Mouse (Mus musculus): Measurements from ENCODE around the gene Klhl21.

The Klhl21 gene

DNA sequence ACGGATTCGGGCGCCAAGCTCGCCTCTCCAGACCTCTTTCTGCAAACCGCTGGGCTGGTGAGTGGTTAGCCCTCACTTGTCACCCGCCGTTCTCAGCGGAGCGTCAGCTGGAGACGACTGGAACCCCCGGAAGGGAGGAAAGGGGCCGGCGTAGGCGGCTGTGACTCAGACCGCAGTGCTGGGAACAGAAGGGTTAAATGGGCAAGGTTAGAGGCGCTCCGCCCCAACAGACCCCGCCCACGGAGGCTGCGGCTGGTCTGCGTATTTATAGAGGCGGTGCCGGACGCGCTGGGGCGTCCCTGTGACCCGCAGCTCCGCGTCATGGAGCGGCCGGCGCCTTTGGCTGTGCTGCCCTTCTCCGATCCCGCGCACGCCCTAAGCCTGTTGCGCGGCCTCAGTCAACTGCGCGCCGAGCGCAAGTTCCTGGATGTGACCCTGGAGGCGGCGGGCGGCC is at the start of gene Klhl21:
TSS of gene Klhl21 (plus strand) at position 182 of the 454 bp plus-strand sequence.
- DNase-seq = peak; percentile 79

DNA sequence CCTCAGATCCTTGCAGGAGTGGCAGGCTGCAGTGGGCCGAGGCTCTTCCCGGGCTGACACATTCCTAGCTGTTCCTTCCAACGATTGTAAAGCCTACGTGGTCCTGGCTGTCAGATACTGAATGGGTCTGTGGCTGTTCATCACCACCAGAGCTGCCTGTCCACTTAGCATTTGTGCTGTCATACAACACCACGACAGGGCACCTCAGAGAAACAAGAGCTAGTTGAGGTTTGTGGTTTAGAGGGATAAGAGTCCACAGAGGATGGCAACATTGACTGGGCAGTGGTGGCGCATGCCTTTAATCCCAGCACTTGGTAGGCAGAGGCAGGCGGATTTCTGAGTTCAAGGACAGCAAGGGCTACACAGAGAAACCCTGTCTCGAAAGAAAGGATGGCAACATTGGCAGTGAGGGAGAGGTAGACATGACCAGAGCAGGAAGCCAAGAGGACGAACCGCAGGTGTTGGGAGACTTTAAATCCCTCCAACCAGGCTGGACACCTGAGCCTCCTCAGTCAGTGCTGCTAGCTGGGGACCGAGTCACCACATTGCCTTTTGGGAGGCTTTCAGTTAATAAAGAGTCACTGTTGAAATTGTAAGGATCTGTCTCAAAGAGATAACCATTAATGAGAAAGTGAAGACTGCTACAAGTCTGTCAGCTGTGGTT is 48.6 kb upstream of the Klhl21 start:
- DNase-seq = no peak

DNA sequence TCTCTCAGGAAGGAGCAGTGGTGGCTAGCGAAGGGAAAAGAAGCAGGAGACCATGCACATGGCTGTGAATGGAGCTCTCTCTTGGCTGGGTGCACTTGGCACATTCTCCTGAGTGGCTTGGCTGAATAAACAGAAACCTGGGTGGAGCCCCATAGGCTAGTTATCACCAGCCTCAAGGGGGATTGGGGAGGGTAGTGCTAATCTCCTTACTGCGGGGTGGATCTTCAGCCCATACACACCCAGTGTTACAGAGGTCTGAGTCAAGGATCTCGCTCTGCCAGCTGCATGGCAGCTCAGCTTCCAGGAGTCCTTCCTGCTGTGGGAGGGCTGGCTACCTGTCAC is 48.1 kb upstream of the Klhl21 start:
- DNase-seq = no peak

DNA sequence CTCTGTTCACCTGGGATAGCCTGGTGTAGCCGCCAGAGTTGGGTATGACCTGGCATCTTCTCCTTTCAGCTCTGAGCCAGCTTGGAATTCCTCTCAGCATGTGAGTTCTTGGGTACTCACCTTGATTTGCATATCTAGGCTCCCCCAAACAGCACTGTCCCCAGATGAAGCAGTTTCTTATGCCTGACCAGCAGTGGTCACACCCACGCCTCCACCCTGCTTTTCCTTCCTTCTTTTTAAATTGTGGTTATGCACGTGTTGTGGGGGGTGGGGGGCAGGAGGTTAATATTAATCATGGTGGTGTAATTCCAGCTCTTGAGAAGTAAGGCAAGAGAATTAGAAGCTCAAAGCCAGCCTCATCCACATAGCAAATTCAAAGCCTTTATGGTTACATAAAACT is 45.8 kb upstream of the Klhl21 start:
- no peak for DNase-seq

DNA sequence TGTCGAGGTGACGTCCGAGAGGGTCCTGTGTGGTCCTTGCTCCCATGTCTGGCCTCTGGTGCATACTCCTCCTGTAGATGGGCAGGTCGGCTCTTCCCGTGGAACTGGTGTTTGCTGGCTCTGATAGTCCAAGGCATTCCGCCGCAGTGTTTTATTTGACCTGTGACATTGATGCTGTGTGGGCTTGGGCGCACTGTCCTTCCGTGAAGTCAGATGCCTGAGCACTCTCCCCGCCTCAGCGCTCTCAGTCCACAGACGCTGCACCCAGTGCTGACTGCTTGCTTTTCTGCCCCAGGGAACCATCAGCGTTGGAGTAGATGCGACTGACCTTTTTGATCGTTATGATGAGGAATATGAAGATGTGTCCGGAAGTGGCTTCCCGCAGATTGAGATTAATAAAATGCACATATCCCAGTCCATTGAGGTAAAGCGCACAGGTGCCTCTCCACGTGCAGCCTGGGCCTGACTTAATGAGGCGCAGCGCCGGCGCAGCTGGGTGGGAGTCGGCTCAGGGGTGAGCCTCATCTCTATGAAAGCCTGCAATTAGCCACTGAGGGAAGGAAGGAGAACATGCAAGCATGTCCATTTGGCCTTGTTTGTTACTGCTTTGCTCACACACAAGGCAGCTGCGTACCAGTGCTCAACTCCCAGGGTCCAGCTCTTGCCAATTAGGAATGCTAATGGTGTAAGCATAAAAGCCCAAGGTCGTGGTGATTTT is 40.2 kb upstream of the Klhl21 start:
- DNase-seq = no peak

DNA sequence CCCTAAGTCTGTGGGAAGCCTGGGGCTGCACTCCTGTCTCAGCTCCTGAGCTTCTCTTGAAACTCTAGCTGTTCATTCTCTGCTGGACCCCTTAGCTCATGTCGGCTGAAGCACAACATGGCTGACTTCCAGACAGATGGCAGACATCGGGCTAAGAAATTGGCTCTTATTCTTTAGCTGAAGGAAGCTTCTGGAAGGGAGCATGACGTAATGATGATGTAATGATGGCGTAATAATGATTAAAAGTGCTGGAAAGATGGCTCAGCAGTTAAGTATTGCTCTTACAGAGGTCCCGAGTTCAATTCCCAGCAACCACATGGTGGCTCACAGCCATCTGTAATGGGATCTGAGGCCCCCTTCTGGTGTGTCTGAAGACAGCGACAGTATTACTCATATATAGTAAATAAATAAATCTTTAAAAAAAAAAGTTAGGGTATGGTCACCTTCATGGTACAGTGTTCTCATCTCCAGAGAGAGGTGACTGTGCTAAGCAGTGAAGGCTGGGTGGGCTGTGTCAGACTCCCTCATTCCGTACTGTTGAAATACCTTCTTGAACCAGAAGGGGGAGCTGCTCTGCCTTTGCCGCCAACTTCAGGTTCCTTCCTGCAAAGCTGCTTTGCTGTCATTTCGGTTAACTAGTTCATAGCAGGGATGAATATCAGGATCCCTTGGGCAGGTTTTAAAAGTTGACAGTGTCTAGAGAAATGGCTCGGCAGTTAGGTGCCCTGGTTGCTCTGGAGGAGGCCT is 36.2 kb upstream of the Klhl21 start:
- peak; percentile 49 for DNase-seq

DNA sequence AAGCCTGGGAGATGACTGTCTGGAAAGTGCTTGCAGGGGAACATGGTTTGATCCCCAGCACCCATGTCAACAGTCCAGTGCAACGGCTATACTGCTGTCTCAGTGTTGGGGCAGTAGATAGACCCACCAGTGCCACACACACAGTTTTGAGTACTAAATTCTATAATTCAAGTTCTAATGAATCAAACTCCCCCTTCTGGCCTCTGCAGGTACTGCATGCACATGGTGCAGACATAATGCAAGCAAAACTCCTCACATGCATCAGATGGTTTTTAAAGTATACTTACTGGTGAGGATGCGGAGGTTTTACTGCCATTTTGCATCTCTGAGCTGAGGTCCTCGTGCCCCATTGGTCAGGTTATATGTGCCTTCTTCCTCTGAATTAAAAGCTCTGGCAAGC is 33.2 kb upstream of the Klhl21 start:
- DNase-seq = peak; percentile 72

DNA sequence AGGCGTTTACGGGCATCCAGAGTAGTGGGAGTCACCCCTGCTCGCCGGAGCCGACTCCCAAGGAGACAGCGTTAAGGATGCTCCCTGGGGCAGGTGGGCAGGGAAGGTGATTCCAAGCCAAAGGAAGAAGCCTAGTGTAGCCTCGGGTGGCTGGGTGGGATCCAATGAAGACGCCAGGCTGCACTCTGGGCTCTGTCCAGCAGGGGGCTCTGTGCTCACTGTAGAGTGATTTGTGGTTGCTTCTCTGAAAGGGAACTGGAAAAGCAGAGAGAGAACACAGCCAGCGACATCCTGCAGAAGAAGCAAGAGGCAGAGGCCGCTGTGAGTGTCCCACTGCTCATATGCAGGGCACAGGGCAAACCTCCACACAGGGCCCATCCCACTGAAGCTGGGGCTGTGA is 30.9 kb upstream of the Klhl21 start:
- DNase-seq = peak; percentile 97

DNA sequence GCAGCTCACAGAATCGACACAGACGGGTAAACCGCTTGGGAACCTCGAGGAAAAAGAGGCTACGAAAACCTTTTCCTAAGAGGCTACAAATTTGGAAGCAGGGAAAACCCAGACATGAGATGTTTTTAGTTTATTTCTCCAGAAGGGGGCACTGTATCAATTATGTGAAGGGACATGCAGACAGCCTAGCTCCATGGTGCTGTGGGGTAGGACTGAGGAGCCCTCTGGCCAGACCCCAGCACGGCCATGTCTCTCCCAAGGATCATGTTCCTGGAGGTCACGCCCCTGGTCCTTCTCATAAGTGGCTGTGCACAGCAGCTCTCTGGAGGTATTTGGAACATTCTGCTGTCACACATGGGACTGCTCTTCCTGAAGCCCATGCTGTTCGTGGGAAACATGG is 27.9 kb upstream of the Klhl21 start:
- DNase-seq = no peak

DNA sequence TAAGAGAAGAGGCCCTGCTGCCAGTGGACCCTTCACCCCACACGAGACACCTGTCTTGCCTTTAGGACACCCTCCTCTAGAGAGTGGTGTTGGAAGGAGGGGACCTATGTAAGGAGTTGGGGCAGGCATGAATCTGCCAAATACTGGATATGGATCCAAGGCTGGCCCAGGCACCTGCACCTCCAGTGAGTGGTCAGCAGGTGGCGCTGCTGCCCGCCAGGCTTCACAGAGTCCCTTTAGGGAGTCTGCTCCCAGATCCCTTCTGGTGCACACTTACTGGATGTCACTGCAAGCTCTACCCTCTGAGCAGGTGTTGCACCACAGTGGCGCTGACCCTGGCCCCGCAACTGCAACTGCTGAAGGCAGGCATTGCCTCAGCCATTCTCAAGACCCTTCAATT is 27.2 kb upstream of the Klhl21 start:
- DNase-seq = peak; percentile 81

DNA sequence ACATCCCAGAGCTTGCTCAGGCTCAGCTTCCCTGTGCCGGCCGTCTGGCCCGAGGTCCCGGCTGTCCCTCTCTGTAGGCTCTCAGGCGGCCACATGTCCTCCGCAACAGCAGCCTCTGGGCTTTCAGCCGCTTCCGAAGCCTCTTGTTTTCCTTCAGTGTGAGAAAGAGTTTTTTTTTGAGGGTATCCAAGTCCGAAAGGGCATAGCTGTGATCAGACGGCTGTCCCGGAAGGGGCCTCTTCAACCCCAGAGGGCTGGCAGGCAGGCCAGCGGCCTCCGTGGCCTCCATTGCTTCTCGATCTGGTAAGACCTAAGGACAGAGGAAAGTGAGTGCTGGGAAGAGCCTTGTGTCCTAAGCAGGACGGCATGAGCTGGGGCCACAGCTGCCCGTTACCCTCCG is 25.6 kb upstream of the Klhl21 start:
- no peak for DNase-seq

DNA sequence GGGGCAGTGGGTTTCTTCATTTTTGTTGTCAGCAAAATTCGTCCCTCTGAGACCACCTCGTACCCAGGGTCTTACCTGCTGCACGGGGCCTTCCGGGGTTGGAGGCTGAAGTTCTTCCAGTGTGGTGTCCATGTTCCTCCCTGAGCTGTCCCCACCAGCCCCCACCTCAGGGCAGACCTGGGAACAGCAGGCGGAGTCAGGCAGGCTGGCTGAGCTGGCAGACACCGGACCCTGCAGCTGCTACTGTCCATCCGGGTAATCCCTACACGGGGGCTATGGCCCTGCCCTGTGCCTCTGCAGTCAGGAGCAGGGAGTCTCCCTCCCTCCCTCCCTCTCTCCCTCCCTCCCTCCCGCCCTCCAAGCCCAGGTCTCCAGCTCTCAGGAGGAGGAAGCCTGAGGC is 25.0 kb upstream of the Klhl21 start:
- no peak for DNase-seq

DNA sequence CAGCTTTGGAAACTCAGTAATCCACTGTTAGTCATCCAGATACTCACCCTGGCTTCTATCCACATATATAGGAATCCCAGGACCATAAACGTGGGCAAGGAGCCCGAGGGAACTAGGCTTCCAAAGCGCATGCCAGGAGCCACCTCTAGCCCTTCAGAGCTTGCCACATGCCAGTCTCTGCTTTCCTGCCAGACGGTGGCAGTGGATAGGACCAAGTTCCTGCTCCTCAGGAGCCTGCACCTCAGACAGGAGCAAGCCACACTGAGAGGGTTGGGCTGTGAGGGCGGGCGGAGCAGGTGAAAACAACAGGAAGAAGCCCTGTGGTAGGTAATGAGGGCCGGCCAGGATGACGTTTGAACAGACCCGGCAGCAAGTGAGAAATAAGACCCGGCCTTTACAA is 22.7 kb upstream of the Klhl21 start:
- no peak for DNase-seq

DNA sequence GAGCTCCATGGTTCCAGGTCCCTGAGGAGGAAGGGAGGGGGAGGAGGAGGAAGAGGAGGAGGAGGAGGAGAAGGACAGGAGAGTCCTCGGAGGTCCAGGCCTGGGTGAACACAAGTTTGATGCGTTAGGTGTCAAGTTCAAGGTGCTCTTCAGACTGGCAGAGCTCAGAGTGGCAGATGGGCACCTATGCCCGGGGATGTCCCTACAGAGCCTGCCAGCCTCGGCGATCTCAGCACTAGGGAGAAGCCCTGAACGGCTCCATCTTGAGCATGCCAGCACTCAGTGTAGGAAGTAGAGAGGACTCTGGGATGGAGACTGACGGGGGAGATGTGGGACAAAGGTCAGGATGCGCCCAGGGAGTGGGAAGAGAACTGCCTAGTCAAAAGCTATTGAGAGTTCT is 22.0 kb upstream of the Klhl21 start:
- no peak for DNase-seq

DNA sequence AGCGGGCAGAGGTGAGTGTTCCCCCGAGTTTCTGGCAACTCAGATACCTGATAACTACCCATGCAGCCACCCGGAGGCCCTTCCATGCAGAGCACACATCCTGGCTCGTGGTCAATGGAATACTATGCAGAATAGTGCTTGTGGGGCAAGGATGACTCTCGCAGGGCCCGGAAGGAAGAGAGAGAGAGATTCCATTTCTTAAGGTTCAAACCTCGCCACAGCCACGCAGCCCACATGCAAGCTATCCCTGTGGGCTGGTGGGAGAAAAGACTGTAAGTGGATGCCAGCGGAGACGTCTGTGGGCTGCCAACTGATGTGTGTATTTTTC is 20.6 kb upstream of the Klhl21 start:
- no peak for DNase-seq

DNA sequence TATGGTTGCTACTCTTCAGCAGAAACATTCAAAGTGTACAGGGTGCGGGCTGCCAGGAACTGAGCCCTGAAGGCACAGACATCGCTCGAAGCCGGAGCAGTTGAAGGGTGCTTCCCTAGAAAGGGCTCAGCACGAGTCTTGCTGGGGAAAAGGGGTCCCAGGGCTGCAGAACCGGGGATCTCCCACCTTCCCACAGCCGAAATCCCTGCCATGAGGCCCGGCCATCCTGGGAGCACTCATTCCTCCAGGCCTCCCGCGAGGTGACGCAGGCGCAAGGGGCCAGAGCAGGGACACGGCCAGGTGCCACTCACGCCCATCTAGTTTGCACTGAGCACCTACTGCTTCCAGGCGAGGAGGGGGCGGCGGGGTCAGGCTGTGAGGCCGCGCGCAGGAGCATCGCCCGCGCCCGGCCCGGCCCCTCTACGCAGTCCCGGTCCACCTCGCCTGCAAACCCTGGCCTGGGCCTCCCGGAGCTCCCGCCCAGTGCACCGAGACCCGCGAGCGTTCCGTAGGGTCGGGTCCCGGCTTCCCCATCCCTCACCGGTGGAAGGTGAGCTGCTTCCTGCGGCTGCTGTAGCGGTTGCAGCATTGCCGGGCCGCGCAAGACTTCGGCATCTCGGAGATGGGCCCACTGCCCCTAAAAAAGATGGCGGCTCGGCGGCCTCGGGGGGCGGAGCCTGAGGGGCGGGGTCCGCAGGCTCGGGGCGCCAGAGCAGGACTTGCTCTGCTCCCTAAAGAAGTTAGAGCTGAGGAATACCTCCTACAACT is 20.1 kb upstream of the Klhl21 start, which contains the start of gene Thap3:
TSS of gene Thap3 (minus strand) at position 656 of the 768 bp plus-strand sequence.
- peak; percentile 82 for DNase-seq

DNA sequence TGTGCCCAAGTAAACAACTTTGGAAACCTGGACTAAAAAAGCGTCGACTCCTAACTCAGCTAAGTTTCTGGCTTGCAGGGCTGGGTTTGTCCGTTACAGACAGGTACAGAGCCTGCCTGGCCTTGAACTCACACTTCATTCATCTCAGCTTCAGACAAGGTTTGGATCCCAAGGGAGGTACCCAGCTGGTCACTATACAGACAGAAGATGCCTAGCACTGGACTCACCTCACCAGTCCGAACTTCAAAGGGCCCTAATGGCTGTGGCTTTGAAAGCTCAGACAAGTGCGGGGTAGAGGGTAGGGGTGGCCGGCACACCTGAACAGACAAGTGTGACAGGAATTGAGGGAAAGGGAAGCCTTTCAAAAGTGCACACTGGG is 19.5 kb upstream of the Klhl21 start:
- DNase-seq = no peak

DNA sequence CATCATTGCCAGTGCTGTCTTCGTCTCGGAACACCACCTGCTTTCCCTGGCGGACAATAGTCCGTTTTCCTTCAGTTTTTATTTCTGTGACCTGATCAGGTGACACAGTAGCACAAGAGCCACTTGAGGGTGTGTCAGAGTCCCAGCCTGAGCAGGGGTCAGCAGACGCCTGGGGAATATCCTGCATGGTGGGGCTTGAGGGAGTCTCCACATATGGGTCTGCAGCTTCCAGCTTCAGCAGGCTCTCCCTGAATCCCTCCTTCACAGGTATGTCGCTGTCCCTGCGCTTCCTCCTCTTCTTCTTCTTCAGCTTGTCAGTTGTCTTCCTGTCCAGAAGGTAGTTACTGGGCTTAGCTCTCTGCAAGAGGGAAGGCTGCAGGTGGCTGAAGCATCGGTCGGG is 16.5 kb upstream of the Klhl21 start:
- DNase-seq = no peak

DNA sequence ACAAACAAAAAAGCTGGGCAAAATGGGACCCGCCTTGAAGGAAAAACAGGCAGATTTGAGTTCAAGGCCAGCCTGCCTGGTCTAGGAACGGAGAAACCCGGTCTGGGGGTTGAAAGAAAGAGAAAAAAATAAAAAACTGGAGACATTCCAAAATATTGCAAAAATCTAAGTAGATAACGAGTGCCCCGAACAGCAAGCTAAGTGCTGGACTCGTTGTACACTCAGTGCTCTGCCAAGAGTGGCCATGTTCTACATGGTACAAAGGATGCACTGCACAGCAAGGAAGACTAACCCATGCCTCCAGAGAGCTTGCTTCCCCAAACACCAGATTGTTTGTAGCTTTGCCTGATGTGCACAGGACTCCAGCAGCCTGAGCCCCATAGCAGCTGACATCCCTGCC is 15.6 kb upstream of the Klhl21 start:
- no peak for DNase-seq

DNA sequence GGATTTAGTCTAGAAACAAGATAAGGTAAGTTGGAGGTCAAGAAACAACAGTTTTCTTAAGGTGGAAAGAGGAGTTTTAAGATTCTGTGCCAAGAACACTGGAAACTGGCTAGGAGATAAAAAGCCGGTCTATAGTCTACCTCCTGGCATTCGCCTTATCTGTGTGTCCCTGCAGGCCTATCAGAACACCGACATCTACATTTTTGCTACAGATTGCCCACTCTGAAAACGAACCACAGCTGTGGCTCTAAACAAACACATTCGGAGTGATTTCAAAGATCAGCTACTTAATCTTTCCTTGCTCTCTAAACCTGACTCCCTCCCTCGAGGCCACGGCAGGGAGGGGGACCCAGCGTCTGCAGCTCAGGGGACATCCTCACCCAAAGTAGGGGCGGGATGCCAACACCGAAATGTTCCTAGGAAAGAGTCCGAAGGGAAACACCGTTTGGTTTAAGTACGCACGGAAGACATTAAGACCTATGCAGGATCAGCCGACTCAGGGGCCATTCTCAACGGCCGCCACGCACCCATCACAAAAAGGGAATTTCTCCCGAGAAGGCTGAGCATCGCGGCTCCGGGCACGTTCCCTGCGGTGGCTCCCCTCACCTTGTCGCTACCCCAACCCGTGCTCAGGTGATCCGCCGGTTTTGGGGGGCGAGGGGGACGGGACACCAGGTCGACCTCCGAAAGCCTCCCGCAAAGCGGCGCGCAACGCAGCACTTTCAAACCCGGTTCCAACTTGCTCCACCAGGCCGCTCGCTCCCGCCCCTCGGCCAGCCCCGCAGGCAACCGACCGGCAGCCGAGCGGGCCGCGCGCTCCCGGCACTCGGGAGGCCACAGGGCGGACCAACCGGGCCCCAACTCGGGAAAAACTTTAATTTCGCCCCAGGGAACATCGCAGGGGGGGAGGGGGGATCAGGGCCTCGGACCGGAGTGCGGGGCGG is 14.1 kb upstream of the Klhl21 start:
- no peak for DNase-seq

DNA sequence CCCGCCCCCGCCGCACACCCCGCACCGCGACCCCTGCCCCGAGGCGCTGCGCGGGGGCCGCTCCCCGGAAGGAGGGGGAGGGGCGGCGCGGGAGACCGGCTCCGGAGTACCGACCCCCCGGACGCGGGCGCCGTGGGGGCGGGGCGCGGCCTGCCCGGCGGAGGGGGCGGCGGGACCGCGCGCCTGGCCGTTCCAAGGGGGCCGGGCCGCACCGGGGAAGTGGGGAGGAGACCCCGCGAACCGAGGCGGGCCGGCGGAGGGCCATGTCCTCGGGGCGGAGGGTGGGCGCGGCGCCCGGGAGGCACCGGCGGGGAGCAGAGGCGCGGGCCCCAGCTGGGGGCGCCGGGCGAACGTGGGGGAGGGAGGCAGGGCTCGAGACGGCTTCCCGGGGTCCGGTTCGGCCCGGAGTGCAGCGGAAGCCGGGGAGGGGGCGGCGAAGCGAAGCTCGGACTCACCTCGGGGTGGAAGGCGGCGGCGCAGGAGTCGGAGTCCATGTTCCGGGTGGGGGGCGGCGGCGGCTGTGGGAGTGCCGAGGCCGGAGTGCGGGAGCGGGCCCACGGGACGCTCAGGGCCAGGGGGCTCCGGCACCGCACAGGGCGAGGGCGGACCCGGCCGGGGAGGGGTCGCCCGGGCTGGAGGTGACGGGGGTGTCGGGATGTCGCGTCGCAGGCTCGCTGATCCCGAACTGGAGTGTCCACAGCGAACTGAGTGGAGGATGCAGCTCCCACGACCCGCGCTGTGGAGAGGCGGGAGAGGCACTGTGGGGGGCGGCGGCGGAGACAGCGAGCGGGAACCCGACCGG is 13.0 kb upstream of the Klhl21 start:
- peak; percentile 42 for DNase-seq
